Mouse (Mus musculus) forebrain, embryonic 11.5 days (tissue): Measurements from ENCODE around the gene Gmnc. TPM values are rescaled to one million over a fixed set of nuclear protein-coding genes. Genes with fewer than 3 reads are reported as not detected.
A peak's percentile ranks its signal among the peaks of the same experiment; 100 is the strongest.

ENCODE experiments used
- ATAC-seq: fragments of 200-750 bp; cut with Nextera tagmentation; replicated peaks from 2 replicates; pipeline ENCODE4 v1.8.0; 2017; ENCODE audit warnings: moderate TSS enrichment; ENCODE audit not compliant: low FRiP score
- DNase-seq: peaks from one replicate; pipeline ENCODE4 v3.0.0-alpha.2; 2017; ENCODE audit warnings: low spot score
- H3K27ac ChIP-seq: fragments of 300-500 bp; sonication (generic); 2 replicates; pipeline ENCODE4 v1.5.1; 2014; ENCODE audit warnings: low read depth, low read length
- H3K27me3 ChIP-seq: fragments of 300-500 bp; sonication (generic); 2 replicates; pipeline ENCODE4 v1.6.1; 2014; ENCODE audit warnings: mild to moderate bottlenecking, low read length, mixed read lengths; ENCODE audit not compliant: control insufficient read depth, insufficient read depth
- H3K36me3 ChIP-seq: fragments of 300-500 bp; sonication (generic); 2 replicates; pipeline ENCODE4 v1.6.1; 2014; ENCODE audit warnings: mild to moderate bottlenecking, low read length, moderate library complexity, mixed read lengths; ENCODE audit not compliant: control insufficient read depth, insufficient read depth
- H3K4me1 ChIP-seq: fragments of 300-500 bp; sonication (generic); replicated peaks from 2 replicates; pipeline ENCODE4 v1.6.1; 2014; ENCODE audit warnings: low read length, mixed read lengths; ENCODE audit not compliant: control insufficient read depth, insufficient read depth
- H3K4me2 ChIP-seq: fragments of 300-500 bp; sonication (generic); 2 replicates; pipeline ENCODE4 v1.6.1; 2014; ENCODE audit warnings: low read depth, mild to moderate bottlenecking, low read length, moderate library complexity, mixed read lengths; ENCODE audit not compliant: severe bottlenecking
- H3K4me3 ChIP-seq: fragments of 300-500 bp; sonication (generic); 2 replicates; pipeline ENCODE4 v1.5.1; 2014; ENCODE audit warnings: low read depth, low read length
- H3K9ac ChIP-seq: fragments of 300-500 bp; sonication (generic); 2 replicates; pipeline ENCODE4 v1.6.1; 2014; ENCODE audit warnings: low read length
- H3K9me3 ChIP-seq: fragments of 300-500 bp; sonication (generic); 2 replicates; pipeline ENCODE4 v1.6.1; 2016; ENCODE audit warnings: low read length, mixed read lengths; ENCODE audit not compliant: control insufficient read depth
- WGBS: fragments of 180-500 bp; shearing (Covaris S2); extraction: QIAGEN DNeasy Blood & Tissue Kit; methylation state at CpG from one replicate; pipeline ENCODE4 v1.1.7; 2014; 5-methylcytosine and 5-hydroxymethylcytosine counted together
- polyA plus RNA-seq: library from polyadenylated mRNA; unstranded; fragments of >200 nt; fragmentation: Nextera tagmentation; extraction: Ambion mirVana; gene quantifications from 2 replicates; pipeline ENCODE4 v1.2.1, GENCODE M21; 2014

The Gmnc gene
- 1.0 and 1.6 TPM in 2 replicates for polyA plus RNA-seq

- Histone ChIP-seq H3K4me3 (no peak within 1 kb of the TSS), H3K4me2 (no peak within 1 kb of the TSS), H3K9ac (no peak within 1 kb of the TSS), H3K4me1 (no peaks in the 10 kb centered on the region), H3K27ac (no peak within 1 kb of the TSS), H3K9me3 (no peaks in the 10 kb centered on the region), H3K36me3 (no peaks in the 10 kb centered on the region), H3K27me3 (peaks cover 1% of the 10 kb centered on the region)
- DNase-seq (no peak), ATAC-seq (peak; percentile 53; the same call in 1 of the 2 replicates)
- 36% methylated on average over 13 of the region's 13 CpGs for WGBS
Observed at GRCm38 (mm10) chr16:26991477-26992300, at the start of gene Gmnc. Gmnc (minus strand) TSS chr16:26991652.

GRCm38 (mm10) chr16:27027281-27027680 lies 35.8 kb upstream of the Gmnc start:
- Histone ChIP-seq H3K4me1 (no peaks in the 10 kb centered on the region), H3K9me3 (no peaks in the 10 kb centered on the region), H3K4me2 (no peak overlapping the region), H3K9ac (no peak overlapping the region), H3K27me3 (no peaks in the 10 kb centered on the region), H3K4me3 (no peak overlapping the region), H3K36me3 (no peaks in the 10 kb centered on the region), H3K27ac (no peak overlapping the region)
- WGBS = 94% methylated on average over 2 of the region's 2 CpGs
- ATAC-seq (no peak), DNase-seq (no peak)

- 91% methylated on average over 4 of the region's 4 CpGs for WGBS
- H3K36me3 ChIP-seq = no peaks in the 10 kb centered on the region
Observed at GRCm38 (mm10) chr16:27026226-27026625, 34.8 kb upstream of the Gmnc start.

GRCm38 (mm10) chr16:27022746-27023145 lies 31.3 kb upstream of the Gmnc start:
- H3K27me3 ChIP-seq = no peaks in the 10 kb centered on the region
- H3K27ac ChIP-seq = no peak overlapping the region
- ATAC-seq (no peak), DNase-seq (no peak)
- no peak overlapping the region for H3K4me2 ChIP-seq
- 97% methylated on average over 2 of the region's 2 CpGs for WGBS
- no peak overlapping the region for H3K9ac ChIP-seq
- H3K4me1 ChIP-seq = no peaks in the 10 kb centered on the region
- H3K9me3 ChIP-seq = no peaks in the 10 kb centered on the region
- no peaks in the 10 kb centered on the region for H3K36me3 ChIP-seq
- no peak overlapping the region for H3K4me3 ChIP-seq

More at GRCm38 (mm10) chr16:27026226-27026625, 34.8 kb upstream of the Gmnc start:
- H3K9ac ChIP-seq = no peak overlapping the region
- H3K4me2 ChIP-seq = no peak overlapping the region
- DNase-seq (no peak), ATAC-seq (no peak)
- H3K27ac ChIP-seq = no peak overlapping the region
- H3K9me3 ChIP-seq = no peaks in the 10 kb centered on the region
- H3K4me3 ChIP-seq = no peak overlapping the region
- H3K27me3 ChIP-seq = no peaks in the 10 kb centered on the region
- no peaks in the 10 kb centered on the region for H3K4me1 ChIP-seq

GRCm38 (mm10) chr16:27017309-27017708 lies 25.9 kb upstream of the Gmnc start:
- no peak overlapping the region for H3K27ac ChIP-seq
- no peaks in the 10 kb centered on the region for H3K36me3 ChIP-seq
- 41% methylated on average over 4 of the region's 4 CpGs for WGBS
- ATAC-seq (no peak), DNase-seq (no peak)
- H3K9me3 ChIP-seq = no peaks in the 10 kb centered on the region
- no peak overlapping the region for H3K9ac ChIP-seq
- no peak overlapping the region for H3K4me3 ChIP-seq
- no peaks in the 10 kb centered on the region for H3K4me1 ChIP-seq
- H3K27me3 ChIP-seq = no peaks in the 10 kb centered on the region
- H3K4me2 ChIP-seq = no peak overlapping the region

GRCm38 (mm10) chr16:27002714-27003113 lies 11.3 kb upstream of the Gmnc start:
- Histone ChIP-seq H3K9me3 (no peaks in the 10 kb centered on the region), H3K4me3 (no peak overlapping the region), H3K27me3 (peaks cover 6% of the 10 kb centered on the region), H3K27ac (no peak overlapping the region), H3K36me3 (no peaks in the 10 kb centered on the region), H3K4me1 (no peaks in the 10 kb centered on the region), H3K9ac (no peak overlapping the region), H3K4me2 (no peak overlapping the region)
- DNase-seq (no peak), ATAC-seq (no peak)
- WGBS = 83% methylated on average over 1 of the region's 1 CpGs

- DNase-seq (no peak), ATAC-seq (peak; percentile 83)
- Histone ChIP-seq H3K9me3 (no peaks in the 10 kb centered on the region), H3K4me2 (no peak overlapping the region), H3K9ac (no peak overlapping the region), H3K27ac (no peak overlapping the region), H3K36me3 (no peaks in the 10 kb centered on the region), H3K4me1 (no peaks in the 10 kb centered on the region), H3K27me3 (peaks cover 9% of the 10 kb centered on the region), H3K4me3 (no peak overlapping the region)
- 0% methylated on average over 2 of the region's 2 CpGs for WGBS
Observed at GRCm38 (mm10) chr16:26999563-26999962, 8.1 kb upstream of the Gmnc start.

GRCm38 (mm10) chr16:26989415-26990315 lies 1.8 kb downstream of the Gmnc start:
- H3K27ac ChIP-seq = no peak overlapping the region
- H3K4me1 ChIP-seq = no peaks in the 10 kb centered on the region
- H3K27me3 ChIP-seq = no peaks in the 10 kb centered on the region; the same call in 1 of the 2 replicates
- ATAC-seq (0 out of 2 replicates have a peak, but pooled peaks have one; percentile 19), DNase-seq (no peak)
- no peaks in the 10 kb centered on the region for H3K36me3 ChIP-seq
- no peak overlapping the region for H3K9ac ChIP-seq
- 77% methylated on average over 19 of the region's 19 CpGs for WGBS
- H3K4me2 ChIP-seq = no peak overlapping the region
- H3K9me3 ChIP-seq = no peaks in the 10 kb centered on the region
- H3K4me3 ChIP-seq = no peak overlapping the region
